Mouse (Mus musculus) kidney, postnatal 25 days (tissue): Measurements from ENCODE around the gene Jade2.

Source experiments
- DNase-seq, 2 experiments: peaks; one replicate each; pipeline ENCODE4 v3.0.0; 2021; ENCODE audit warnings: mixed read lengths in 2 of 2

The Jade2 gene

GRCm38 (mm10) chr11:51785926-51786325, 71.5 kb downstream of the Jade2 start:
- DNase-seq: peak in 1 of 2 experiments; percentile 76

GRCm38 (mm10) chr11:51782721-51783120, 74.7 kb downstream of the Jade2 start:
- no peak for DNase-seq

- no peak for DNase-seq
Measured at GRCm38 (mm10) chr11:51780773-51781267, 76.6 kb downstream of the Jade2 start.

GRCm38 (mm10) chr11:51777478-51777877, 80.0 kb downstream of the Jade2 start:
- no peak for DNase-seq

- DNase-seq: no peak
Measured at GRCm38 (mm10) chr11:51775507-51775906, 81.9 kb downstream of the Jade2 start.

GRCm38 (mm10) chr11:51768296-51768695, 89.2 kb downstream of the Jade2 start:
- DNase-seq: peak in 1 of 2 experiments; percentile 51

GRCm38 (mm10) chr11:51767579-51768220, 89.8 kb downstream of the Jade2 start:
- DNase-seq: peak; percentile 49 to 78

GRCm38 (mm10) chr11:51764816-51765215, 92.6 kb downstream of the Jade2 start:
- DNase-seq: no peak

- DNase-seq: no peak
Measured at GRCm38 (mm10) chr11:51763955-51764354, 93.5 kb downstream of the Jade2 start.
